Mouse (Mus musculus) liver, adult 2 months (tissue): ENCODE results near the gene Slx4. TPM values are rescaled to one million over a fixed set of nuclear protein-coding genes. Genes with fewer than 3 reads are reported as not detected.

ENCODE experiments used
- DNase-seq: peaks from one replicate; pipeline ENCODE4 v3.0.0-alpha.2; 2011; ENCODE audit warnings: low read depth, low spot score; ENCODE audit errors: extremely low read depth
- H3K27ac ChIP-seq: fragments of 200-500 bp; replicated peaks from 2 replicates; pipeline ENCODE4 v1.5.1; 2012; ENCODE audit warnings: low read depth, mild to moderate bottlenecking, control low read depth, inconsistent platforms, low read length; ENCODE audit not compliant: insufficient read depth
- H3K27me3 ChIP-seq: fragments of 200-500 bp; 2 replicates; pipeline ENCODE4 v1.6.1; 2012; ENCODE audit warnings: mild to moderate bottlenecking, moderate library complexity, low read length, inconsistent platforms; ENCODE audit not compliant: control insufficient read depth, insufficient read depth
- H3K36me3 ChIP-seq: fragments of 200-500 bp; 2 replicates; pipeline ENCODE4 v1.6.1; 2012; ENCODE audit warnings: low read length, inconsistent platforms; ENCODE audit not compliant: control insufficient read depth, insufficient read depth
- H3K4me1 ChIP-seq: fragments of 200-500 bp; 2 replicates; pipeline ENCODE4 v1.6.1; 2011; ENCODE audit warnings: low read length; ENCODE audit not compliant: control insufficient read depth, insufficient read depth
- H3K4me3 ChIP-seq: fragments of 200-500 bp; 2 replicates; pipeline ENCODE4 v1.5.1; 2011; ENCODE audit warnings: low read depth, mild to moderate bottlenecking, control low read depth, low read length, moderate library complexity; ENCODE audit not compliant: insufficient read depth
- H3K79me2 ChIP-seq: fragments of 200-500 bp; 2 replicates; pipeline ENCODE4 v1.6.1; 2012; ENCODE audit warnings: inconsistent platforms, mild to moderate bottlenecking, low read length, moderate library complexity; ENCODE audit not compliant: control insufficient read depth, insufficient read depth
- H3K9ac ChIP-seq: fragments of 200-500 bp; 2 replicates; pipeline ENCODE4 v1.6.1; 2012; ENCODE audit warnings: low read depth, mild to moderate bottlenecking, control low read depth, inconsistent platforms, low read length
- CTCF ChIP-seq: fragments of 200-500 bp; IDR thresholded peaks from 2 replicates; pipeline ENCODE4 v1.5.1; 2011; ENCODE audit warnings: low read depth, low read length, control low read depth
- POLR2A ChIP-seq: fragments of 200-500 bp; IDR thresholded peaks from 2 replicates; pipeline ENCODE4 v1.6.1; 2011; ENCODE audit warnings: low read length, control low read depth; ENCODE audit not compliant: insufficient read depth; ENCODE audit errors: extremely low read depth
- WGBS: fragments of 180-500 bp; shearing (Covaris S2); methylation state at CpG from one replicate; pipeline ENCODE4 v1.1.7; 2018; 5-methylcytosine and 5-hydroxymethylcytosine counted together
- polyA plus RNA-seq: library from polyadenylated mRNA; depleted of rRNA; stranded (reverse); fragments of >200 nt; gene quantifications from 2 replicates; pipeline ENCODE4 v1.2.3, GENCODE M21; 2012; rRNA removed
- total RNA-seq: library from RNA; depleted of rRNA; stranded (reverse); fragments of >200 nt; gene quantifications from 2 replicates; pipeline ENCODE4 v1.2.3, GENCODE M21; 2014; rRNA removed

Gene Slx4
- 2.6 and 3.4 TPM in 2 replicates for total RNA-seq
- polyA plus RNA-seq: 2.7 and 6.6 TPM in 2 replicates

DNA sequence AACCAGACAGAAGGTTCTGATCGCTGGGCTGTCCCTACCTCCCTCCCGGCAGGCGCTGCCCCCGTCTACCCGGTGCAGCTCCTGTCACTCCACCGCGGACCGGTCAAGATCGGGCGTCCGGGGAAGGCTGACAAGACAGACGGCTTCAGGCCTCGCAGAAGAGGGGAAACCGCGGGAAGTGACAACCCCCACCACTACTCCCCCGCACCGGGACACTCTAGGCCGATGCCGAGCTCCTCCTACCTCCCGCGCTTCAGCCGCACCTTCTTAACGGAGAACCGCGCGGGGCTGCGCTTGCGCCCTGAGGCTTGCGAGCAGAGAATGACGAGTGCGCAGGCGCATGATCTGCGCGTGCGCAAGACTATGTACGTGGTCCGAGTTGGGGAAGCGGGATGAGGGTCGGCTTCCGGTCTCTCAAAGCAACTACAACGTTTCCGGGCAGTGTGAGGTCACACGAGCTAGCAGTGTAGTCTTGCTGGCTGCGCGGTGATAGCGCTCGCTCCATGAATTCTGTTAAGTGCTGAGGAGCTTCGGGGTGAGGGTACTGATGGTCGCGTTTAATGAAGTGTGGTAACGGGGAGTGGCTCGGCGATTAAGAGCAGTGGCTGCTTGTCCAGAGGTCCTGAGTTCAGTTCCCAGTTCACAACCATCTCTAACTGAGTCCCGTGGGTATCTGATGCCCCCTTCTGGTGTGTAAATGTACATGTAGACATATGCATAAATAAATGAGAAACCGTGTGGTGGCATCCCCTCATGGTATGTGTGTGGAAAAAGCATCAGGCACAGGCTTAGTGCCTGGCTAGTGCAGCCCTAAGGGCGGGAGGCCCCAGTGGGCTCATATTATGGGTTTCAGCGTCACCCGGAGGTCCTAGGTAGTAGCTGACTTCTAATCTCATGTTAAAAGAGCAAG is at the start of gene Slx4:
Gene Slx4, minus strand, starts transcription at position 282 of the 910 bp plus-strand sequence.
- Histone ChIP-seq H3K79me2 (no peaks in the 10 kb centered on the region), H3K9ac (peak within 1 kb of the TSS; percentile 75), H3K36me3 (peaks cover 6% of the 10 kb centered on the region; the same call in 1 of the 2 replicates), H3K4me3 (peak within 1 kb of the TSS; percentile 77), H3K4me1 (peaks cover 5% of the 10 kb centered on the region; the same call in 1 of the 2 replicates), H3K27ac (peak within 1 kb of the TSS; percentile 53), H3K27me3 (no peaks in the 10 kb centered on the region)
- peak; percentile 83 for DNase-seq
- peak; percentile 75; the same call in 1 of the 2 replicates for TF ChIP-seq POLR2A
- 0 out of 2 replicates have a peak, but pooled peaks have one; percentile 12 for TF ChIP-seq CTCF
- 2% methylated on average over 58 of the region's 58 CpGs for WGBS

DNA sequence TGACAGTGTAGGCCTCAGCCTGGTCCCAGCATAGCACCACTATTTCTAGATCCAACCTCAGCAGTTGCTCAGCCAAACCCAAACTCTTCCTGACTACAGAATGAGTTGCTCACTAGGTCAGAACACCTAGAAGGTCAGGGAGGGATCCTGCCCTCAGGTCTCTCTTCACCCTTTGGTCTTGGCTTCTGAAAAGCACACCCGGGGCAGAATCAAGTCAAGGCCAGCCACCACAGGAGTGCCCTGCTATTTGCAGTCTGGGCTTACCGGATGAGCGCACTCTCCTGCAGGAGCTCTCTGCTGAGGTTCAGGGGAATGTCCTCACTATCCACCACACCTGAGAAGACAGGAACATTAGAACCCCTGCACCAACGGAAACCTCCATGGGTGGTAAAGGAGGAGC is 49.0 kb upstream of the Slx4 start:
- WGBS: 94% methylated on average over 4 of the region's 4 CpGs
- DNase-seq: no peak
- no peak overlapping the region for H3K27ac ChIP-seq
- H3K4me3 ChIP-seq: no peak overlapping the region
- H3K9ac ChIP-seq: no peak overlapping the region
- no peaks in the 10 kb centered on the region for H3K27me3 ChIP-seq
- H3K4me1 ChIP-seq: no peaks in the 10 kb centered on the region
- no peaks in the 10 kb centered on the region for H3K79me2 ChIP-seq
- peaks cover 45% of the 10 kb centered on the region for H3K36me3 ChIP-seq
- no peak for TF ChIP-seq POLR2A
- no peak for TF ChIP-seq CTCF

DNA sequence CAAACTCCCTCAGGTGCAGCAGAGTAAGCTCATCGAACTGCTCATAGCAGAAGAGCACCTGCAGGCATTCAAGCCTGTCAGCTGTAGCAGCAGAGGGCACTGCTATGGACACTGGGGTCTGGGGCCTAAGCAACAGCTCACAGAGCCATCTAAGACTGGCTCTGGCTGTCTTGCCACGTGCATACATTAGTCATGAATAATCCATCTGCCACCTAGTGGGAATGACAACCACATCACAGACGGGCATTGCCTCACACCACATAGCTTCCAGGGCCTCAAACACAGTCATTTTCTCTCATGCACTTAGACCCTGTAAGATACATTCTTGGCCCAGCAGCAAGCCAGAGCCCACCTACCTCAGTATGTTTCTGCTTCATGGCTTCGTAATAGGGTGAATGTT is 42.0 kb upstream of the Slx4 start:
- Histone ChIP-seq H3K79me2 (no peaks in the 10 kb centered on the region), H3K9ac (no peak overlapping the region), H3K4me3 (no peak overlapping the region), H3K27ac (no peak overlapping the region), H3K4me1 (no peaks in the 10 kb centered on the region), H3K36me3 (peaks cover 42% of the 10 kb centered on the region), H3K27me3 (no peaks in the 10 kb centered on the region)
- TF ChIP-seq POLR2A (no peak), CTCF (no peak)
- 87% methylated on average over 4 of the region's 4 CpGs for WGBS
- no peak for DNase-seq

DNA sequence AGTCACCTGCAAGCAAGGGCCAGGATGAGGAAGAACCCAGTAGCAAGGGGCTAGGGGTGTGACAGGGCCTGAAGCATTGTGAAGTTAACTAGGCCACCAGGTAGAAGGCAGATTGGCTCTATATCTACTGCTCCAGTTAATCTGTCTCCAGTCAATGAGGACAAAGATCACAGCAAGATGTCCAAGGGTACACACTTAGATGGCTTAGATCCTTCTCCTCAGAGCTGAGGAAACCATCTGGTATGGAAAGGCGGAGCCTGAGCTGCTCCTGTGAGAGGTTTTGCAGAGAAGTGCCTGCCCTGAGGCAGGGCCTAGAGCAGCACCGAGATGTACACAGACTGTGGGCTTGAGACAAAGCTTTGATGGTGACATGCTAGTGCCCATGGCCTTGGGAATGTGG is 40.5 kb upstream of the Slx4 start:
- WGBS: 88% methylated on average over 2 of the region's 2 CpGs
- Histone ChIP-seq H3K36me3 (peaks cover 52% of the 10 kb centered on the region), H3K27me3 (no peaks in the 10 kb centered on the region), H3K79me2 (no peaks in the 10 kb centered on the region), H3K4me3 (no peak overlapping the region), H3K9ac (no peak overlapping the region), H3K27ac (no peak overlapping the region), H3K4me1 (no peaks in the 10 kb centered on the region)
- no peak for DNase-seq
- TF ChIP-seq CTCF (no peak), POLR2A (no peak)

DNA sequence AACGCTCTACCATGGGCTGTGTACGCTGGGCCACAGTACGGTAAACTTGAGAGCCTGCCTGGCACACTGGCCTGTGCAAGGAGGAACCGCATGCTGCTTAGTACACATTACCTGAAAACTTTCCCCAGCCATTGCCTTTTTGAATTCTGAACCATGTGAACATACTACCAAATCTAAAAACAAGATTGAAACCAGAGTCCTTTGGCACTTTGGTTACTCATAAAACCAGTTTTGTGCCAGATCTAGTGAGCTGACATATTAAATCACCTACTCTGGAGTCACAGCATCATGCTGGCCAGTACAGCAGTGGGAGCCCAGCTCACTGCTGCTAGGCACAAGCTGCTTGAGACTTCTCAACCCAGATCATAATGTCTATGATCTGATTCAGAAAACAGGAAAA is 38.1 kb upstream of the Slx4 start:
- no peaks in the 10 kb centered on the region for H3K79me2 ChIP-seq
- H3K9ac ChIP-seq: no peak overlapping the region
- peaks cover 50% of the 10 kb centered on the region for H3K36me3 ChIP-seq
- H3K27me3 ChIP-seq: no peaks in the 10 kb centered on the region
- DNase-seq: no peak
- TF ChIP-seq CTCF: no peak
- no peak for TF ChIP-seq POLR2A
- no peak overlapping the region for H3K4me3 ChIP-seq
- H3K4me1 ChIP-seq: no peaks in the 10 kb centered on the region
- no peak overlapping the region for H3K27ac ChIP-seq
- WGBS: 97% methylated on average over 4 of the region's 4 CpGs

DNA sequence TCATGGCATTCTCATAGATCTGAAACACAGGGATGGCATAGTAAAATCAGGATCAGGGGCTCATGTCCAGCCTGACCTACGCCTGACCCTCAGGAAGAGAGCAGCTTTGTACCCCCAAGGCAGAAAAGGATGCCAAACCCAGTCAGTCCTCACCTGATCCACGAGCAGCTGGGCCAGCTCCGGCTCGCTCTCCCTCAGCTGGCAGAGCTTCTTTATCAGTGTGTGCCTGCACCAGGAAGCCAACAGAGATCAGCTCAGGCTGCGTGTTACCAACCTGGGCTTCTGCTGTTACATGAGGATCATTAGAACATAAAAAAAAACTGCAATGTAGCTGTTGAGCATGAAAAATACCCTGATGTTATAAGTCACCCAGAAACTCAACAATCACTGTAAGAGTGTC is 36.6 kb upstream of the Slx4 start:
- Histone ChIP-seq H3K9ac (no peak overlapping the region), H3K79me2 (no peaks in the 10 kb centered on the region), H3K27me3 (no peaks in the 10 kb centered on the region), H3K27ac (no peak overlapping the region), H3K36me3 (peaks cover 43% of the 10 kb centered on the region), H3K4me3 (no peak overlapping the region), H3K4me1 (peaks cover 3% of the 10 kb centered on the region)
- 92% methylated on average over 5 of the region's 5 CpGs for WGBS
- no peak for DNase-seq
- TF ChIP-seq CTCF (no peak), POLR2A (no peak)
